Mouse (Mus musculus): ENCODE results near the gene Cwc25.
"Not testable (repeated sequence)": the region's sequence is repeated elsewhere in the genome, so short reads cannot be mapped to it uniquely, and the experiment has no call there.

Gene Cwc25

DNA sequence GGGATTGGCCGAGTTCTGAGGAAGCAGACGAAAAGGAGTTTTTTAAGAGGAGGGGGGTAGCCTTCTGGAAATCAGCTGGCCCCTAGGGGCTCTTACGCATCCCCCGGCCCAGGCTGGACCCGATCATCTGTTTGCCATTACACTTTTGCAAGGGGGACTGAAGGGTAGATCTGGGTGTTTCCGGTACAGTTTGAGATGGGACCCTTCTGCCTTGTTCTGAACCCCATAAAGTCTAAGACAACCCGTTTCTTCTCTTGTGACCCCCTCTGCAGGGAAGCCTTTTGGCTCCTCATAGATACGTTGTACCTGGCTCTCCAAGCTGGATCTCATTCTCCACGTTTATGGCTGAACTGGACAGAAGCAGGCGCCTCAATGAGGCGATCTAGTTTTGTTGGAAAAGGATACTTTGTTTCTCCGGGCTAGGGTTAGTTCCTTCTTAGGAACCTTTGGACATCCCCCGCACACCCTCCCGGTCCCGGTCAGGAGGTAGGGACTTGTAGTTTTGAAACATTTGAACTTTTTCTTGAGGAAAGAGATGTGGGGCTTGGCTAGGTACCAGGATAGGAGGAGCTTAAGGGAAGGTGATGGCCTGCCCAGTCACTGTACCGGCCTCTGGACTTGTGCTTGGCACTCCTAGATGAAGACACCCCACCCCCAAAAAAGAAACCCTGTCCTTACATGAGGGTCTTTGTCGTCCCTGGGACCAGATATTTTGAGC lies 34.5 kb upstream of the Cwc25 start:
- no peak for DNase-seq (ENCODE audit: low spot score)

DNA sequence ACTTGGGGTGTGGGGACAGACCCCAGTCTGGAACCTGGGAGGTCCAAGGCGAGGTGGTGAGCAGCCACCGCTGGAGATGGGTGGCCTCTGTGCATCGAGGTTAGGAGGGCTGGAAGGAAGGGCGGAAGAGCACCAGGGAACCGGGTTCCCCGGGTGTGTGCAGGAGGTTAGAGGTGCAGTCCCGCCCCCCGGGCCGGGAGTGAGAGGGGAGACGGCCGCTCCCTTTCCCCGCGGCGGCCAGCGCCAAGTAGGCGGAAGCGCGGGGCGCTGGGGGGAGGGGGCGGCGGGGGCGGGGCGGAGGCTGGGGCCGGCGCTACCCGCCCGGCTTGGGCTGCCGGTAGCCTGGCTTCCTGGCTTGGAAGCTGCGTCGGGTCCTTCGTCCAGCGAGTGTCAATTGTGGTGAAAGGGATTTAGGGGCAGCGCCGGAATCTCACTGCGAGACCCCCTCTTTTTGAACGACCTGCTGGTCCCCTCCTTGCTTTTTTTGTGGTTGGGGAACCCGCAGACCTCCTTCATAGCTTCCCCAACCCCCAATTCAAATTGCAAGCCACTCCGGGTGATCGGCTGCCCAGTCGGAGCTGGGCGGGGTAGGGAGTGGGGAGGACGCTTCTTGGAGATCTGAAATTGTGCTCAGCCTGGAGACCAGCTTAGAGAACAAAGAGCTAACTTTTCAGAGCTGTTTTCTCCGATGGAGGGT lies 33.8 kb upstream of the Cwc25 start:
- DNase-seq (ENCODE audit: low spot score) = peak; percentile 84

DNA sequence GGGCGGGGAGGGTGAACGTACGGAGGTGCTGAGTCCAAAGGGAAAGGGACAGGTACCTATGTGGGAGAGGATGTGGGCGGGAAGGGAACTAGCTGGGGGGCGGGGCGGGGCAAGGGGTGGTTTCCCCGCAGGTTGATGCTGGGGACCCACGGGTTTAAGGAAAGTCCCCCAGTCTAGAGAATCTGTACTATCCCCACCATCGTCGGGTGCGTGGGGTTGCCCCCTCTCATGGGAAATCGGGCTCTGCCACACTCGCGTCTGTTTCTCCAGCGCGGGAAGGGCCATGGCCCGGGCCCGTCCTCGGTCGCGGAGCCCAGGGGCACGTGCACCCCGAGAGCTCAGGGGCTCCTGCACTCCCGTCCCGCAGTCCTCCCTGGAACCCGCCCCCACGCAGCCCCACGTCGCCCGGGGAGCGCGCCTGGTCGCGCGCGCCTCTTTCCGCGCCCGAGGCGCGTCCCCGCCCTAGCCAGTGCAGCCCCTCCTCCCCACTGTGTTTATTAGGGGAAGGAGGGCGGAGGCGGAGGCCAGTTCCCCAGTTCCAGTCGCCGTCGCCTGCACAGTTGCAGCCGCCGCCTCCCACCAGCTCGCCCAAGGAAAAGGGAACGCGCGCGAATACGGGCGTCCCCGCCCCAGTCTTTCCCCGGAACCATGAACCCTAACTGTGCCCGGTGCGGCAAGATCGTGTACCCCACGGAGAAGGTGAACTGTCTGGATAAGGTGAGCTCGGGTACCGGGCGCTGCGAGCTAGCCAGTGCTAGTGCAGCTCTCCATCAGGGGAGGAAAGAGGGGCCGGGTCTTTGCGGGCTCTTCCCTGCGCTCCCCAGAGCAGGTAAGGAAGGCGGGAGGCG lies 33.0 kb upstream of the Cwc25 start:
- peak; percentile 83 for DNase-seq (ENCODE audit: low spot score)

- DNase-seq (ENCODE audit: low spot score) = peak; percentile 91
Measured at GRCm38 (mm10) chr11:97798782-97799145, 32.4 kb upstream of the Cwc25 start, which contains the start of gene Lasp1. TSS of gene Lasp1 (plus strand) at chr11:97799000.

DNA sequence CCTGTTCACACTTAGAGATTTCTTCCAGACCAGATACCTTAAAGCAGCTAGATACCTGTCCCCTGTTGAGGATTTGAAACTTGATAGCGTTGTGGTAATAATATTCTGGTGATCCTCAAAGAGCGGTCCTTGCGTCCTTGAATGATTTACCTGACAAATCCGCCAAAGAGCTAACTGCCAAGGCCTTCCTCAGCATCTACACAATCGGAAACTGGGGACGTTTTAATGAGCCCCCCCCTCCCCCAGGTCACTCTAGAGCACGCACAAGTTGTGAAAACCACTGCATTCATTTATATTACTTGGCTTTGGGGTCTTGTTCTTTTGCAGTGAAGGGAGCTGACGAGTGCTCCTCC lies 31.7 kb upstream of the Cwc25 start:
- DNase-seq (ENCODE audit: low spot score) = no peak

- no peak for DNase-seq (ENCODE audit: low spot score)
Measured at GRCm38 (mm10) chr11:97797369-97798082, 31.2 kb upstream of the Cwc25 start.

DNA sequence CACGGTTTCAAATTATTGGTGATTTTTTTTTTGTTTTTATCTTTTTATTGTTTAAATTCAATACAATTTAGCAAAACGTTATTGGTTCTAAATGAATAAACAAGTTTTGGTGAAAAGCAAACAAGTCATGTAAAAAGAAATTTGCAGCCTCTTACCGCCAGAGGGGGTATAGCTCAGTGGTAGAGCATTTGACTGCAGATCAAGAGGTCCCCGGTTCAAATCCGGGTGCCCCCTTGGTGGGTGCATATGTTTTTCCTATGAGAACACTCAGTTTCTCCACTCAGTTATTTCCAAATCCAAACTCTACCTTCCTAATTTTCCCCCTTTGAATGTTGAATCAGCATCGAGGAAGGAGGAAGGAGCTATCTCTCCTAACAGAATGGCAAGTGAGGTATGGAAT lies 30.6 kb upstream of the Cwc25 start:
- DNase-seq (ENCODE audit: low spot score) = peak; percentile 79

DNA sequence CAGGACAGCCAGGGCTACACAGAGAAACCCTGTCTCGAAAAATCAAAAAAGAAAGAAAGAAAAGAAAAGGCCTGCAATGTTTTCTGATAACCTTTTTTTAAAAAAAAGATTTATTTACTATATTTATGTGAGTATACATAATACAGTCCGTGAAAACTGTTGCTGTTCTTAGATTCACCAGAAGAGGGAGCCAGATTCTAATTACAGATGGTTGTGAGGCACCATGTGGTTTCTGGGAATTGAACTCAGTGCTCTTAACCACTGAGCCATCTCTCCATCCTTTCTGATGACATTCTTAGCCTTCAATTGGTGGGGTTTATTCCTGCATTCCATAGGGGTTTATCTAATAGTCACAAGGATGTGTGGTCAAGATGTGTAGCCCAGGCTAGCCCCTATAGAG lies 26.8 kb upstream of the Cwc25 start:
- peak; percentile 74 for DNase-seq (ENCODE audit: low spot score)

- not testable (repeated sequence) for DNase-seq (ENCODE audit: low spot score)
Measured at GRCm38 (mm10) chr11:97790778-97791438, 24.6 kb upstream of the Cwc25 start.

DNA sequence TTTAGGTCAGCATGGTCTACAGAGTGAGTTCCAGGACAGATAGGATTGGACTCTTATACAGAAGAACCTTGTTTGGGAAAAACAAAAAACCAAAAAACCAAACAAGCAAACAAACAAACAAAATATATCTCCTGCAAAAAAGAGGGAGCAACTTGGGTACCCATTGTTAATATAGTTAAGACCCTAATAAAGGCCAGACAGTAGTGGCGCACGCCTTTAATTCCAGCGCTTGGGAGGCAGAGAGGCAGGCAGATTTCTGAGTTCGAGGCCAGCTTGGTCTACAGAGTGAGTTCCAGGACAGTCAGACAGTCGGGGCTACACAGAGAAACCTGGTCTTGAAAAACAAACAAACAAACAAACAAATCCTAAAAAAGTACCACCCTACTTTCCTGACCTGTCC lies 23.4 kb upstream of the Cwc25 start:
- DNase-seq (ENCODE audit: low spot score) = no peak

DNA sequence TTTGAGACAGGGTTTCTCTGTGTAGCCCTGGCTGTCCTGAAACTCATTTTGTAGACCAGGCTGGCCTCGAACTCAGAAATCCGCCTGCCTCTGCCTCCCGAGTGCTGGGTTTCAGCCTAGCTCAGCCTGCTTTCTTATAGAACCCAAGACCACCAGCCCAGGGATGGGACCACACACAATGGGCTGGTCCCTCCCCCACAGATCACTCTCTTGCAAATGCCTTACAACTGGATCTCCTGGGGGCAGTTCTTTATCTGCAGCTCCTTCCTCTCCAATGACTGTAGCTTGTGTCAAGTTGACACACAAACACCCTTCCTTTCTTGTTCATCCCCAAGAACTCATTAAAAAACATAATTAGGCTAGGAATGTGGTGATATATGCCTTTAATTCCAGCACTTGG lies 21.6 kb upstream of the Cwc25 start:
- no peak for DNase-seq (ENCODE audit: low spot score)

DNA sequence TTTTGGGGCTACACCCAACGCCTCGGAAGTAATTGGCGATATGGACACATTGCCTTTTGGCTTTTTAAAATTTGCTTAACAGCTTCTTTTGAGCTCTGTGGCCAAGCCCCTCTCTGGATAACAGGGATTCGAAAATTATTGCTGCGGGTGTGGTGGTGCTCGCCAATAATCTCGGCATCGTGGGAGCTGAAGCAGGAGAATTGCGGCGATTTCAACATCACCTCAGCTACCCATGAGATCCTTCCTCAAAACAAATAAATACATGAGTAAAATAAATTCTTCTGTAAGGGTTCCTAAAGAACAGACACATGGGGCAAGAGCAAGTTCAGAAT lies 16.2 kb upstream of the Cwc25 start:
- DNase-seq (ENCODE audit: low spot score) = no peak

- peak; percentile 99 for DNase-seq (ENCODE audit: low spot score)
Measured at GRCm38 (mm10) chr11:97781832-97782563, 15.6 kb upstream of the Cwc25 start, which contains the start of gene Rpl23. TSS of gene Rpl23 (minus strand) at chr11:97782437.

- no peak for DNase-seq (ENCODE audit: low spot score)
Measured at GRCm38 (mm10) chr11:97781478-97781831, 15.1 kb upstream of the Cwc25 start.

GRCm38 (mm10) chr11:97779968-97780701 lies 13.8 kb upstream of the Cwc25 start:
- DNase-seq (ENCODE audit: low spot score) = no peak

DNA sequence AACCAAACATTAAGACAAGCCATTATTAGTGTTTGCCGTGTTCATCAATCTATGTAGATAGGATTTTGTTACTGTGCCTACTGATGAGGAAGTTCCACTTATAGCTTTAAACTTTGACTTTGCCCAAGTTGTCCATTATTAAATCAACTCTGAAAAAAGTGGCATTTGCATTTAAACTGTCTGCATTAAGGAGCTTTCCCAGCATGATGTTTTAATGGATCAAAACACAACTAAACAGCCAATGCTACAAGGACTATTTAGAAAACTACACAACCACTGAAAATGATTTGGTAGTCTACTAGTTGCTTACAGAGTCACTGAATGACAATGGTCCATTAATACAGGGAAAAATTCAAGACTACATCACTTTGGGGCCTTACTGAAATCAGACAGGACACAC lies 12.6 kb upstream of the Cwc25 start:
- DNase-seq (ENCODE audit: low spot score) = no peak

DNA sequence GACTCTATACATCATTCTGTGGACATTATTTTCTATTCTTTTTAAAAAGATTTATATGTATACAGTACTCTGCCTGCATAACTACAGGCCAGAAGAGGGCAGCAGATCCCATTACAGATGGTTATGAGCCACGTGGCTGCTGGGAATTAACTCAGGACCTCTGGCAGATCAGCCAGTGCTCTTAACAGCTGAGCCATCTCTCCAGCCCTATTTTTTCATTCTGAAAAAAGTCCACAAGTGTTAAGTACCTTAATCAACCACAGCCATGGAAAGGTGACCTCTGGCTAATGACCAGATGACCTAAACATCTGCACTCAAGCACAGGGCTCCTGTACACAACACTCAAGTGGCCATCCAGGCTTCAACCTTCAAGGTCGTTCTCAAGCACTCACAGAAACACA lies 10.8 kb upstream of the Cwc25 start:
- DNase-seq (ENCODE audit: low spot score) = no peak

- no peak for DNase-seq (ENCODE audit: low spot score)
Measured at GRCm38 (mm10) chr11:97776497-97777128, 10.3 kb upstream of the Cwc25 start.

- no peak for DNase-seq (ENCODE audit: low spot score)
Measured at GRCm38 (mm10) chr11:97775808-97776496, 9.6 kb upstream of the Cwc25 start, which contains the start of gene 1700001P01Rik. TSS of gene 1700001P01Rik (minus strand) at chr11:97775918.
